Comparison of ENCODE assay signal across 12 mouse cellular contexts in genomic region chr12:89331474-89332263, GRCm38 (mm10).
A peak's percentile ranks its signal among the peaks of the same experiment; 100 is the strongest.
DNase-seq lines count a peak whose midpoint lies in the region; ATAC-seq and TF ChIP-seq lines count a peak whose summit lies in the region.
"Had no signal": no experiment of that assay in that cellular context is flagged by ENCODE, and none has a peak within 500 bp of the region (broad histone marks: within the 10 kb centered on the region; RNA-seq: fewer than 3 reads in every experiment).

No protein-coding gene starts in this region.

- intact Hi-C loops in left cerebral cortex, adult 2 months (cut with DNase I): loop anchor here (1.0 kb wide), 1 partner anchor 46 kb away; no protein-coding TSS in a partner anchor
- intact Hi-C loops in left cerebral cortex, postnatal 4 days (cut with DNase I): no loop called here

- H3K9me3 ChIP-seq in forebrain, postnatal 0 days (ENCODE audit: low read length): no peaks in the 10 kb centered on the region
- no peaks in the 10 kb centered on the region; the same call in 1 of the 2 replicates for H3K9me3 ChIP-seq in liver, embryonic 11.5 days (ENCODE audit: control insufficient read depth, low read length)
- H3K9me3 ChIP-seq: embryonic facial prominence, embryonic 13.5 days had no signal

- no peak overlapping the region for H3K4me3 ChIP-seq in left cerebral cortex, adult 2 months
- H3K4me3 ChIP-seq in forebrain, postnatal 0 days (ENCODE audit: low read depth, low read length): no peak overlapping the region
- no peak overlapping the region for H3K4me3 ChIP-seq in liver, embryonic 11.5 days (ENCODE audit: low read depth, low read length)
- H3K4me3 ChIP-seq: embryonic facial prominence, embryonic 13.5 days had no signal

- H3K4me2 ChIP-seq in forebrain, postnatal 0 days (ENCODE audit: low read depth): no peak overlapping the region
- no peak overlapping the region for H3K4me2 ChIP-seq in liver, embryonic 11.5 days
- H3K4me2 ChIP-seq: embryonic facial prominence, embryonic 13.5 days had no signal

- H3K27me3 ChIP-seq in forebrain, postnatal 0 days (ENCODE audit: insufficient read depth, low read length): no peaks in the 10 kb centered on the region
- no peaks in the 10 kb centered on the region for H3K27me3 ChIP-seq in liver, embryonic 11.5 days (replicated peaks; ENCODE audit: control insufficient read depth, insufficient read depth, low read length)
- H3K27me3 ChIP-seq: embryonic facial prominence, embryonic 13.5 days; Patski had no signal

- peak; percentile 93 for ATAC-seq in forebrain, postnatal 0 days
- no peak for ATAC-seq in erythroblast, adult 5-6 weeks (replicated peaks; ENCODE audit: low FRiP score, poor library complexity, severe bottlenecking)
- ATAC-seq in liver, embryonic 11.5 days (replicated peaks; ENCODE audit: low FRiP score): no peak
- ATAC-seq: hindbrain, embryonic 16.5 days; Patski had no signal

- DNase-seq in left cerebral cortex, adult 2 months (ENCODE audit: extremely low spot score in 1 of 2, low spot score in 2 of 2): peak in 1 of 2 experiments; percentile 23
- no peak for DNase-seq in left cerebral cortex, postnatal 4 days
- DNase-seq in ZHBTc4 (ENCODE audit: low read depth, low spot score): peak; percentile 26
- DNase-seq in forebrain, postnatal 0 days: peak; percentile 83
- peak; percentile 13 for DNase-seq in right cerebral cortex, postnatal 14 days
- no peak for DNase-seq in liver, embryonic 11.5 days (ENCODE audit: low spot score)
- DNase-seq: heart, adult 11 months; lung, postnatal 10 days had no signal

- no peaks in the 10 kb centered on the region for H3K4me1 ChIP-seq in forebrain, postnatal 0 days (ENCODE audit: insufficient read depth)
- H3K4me1 ChIP-seq in liver, embryonic 11.5 days (replicated peaks; ENCODE audit: control insufficient read depth, insufficient read depth, low read length): no peaks in the 10 kb centered on the region
- H3K4me1 ChIP-seq: embryonic facial prominence, embryonic 13.5 days had no signal

- TF ChIP-seq CTCF in left cerebral cortex, adult 2 months (IDR thresholded peaks at IDR 0.05): peak; percentile 64
- peak; percentile 72 for TF ChIP-seq CTCF in forebrain, postnatal 0 days (IDR thresholded peaks at IDR 0.05; ENCODE audit: low read depth)

- peak overlapping the region; percentile 67; the same call in 1 of the 2 replicates for H3K27ac ChIP-seq in left cerebral cortex, adult 2 months
- peak overlapping the region; percentile 42 for H3K27ac ChIP-seq in forebrain, postnatal 0 days (ENCODE audit: low read depth, low read length)
- H3K27ac ChIP-seq in liver, embryonic 11.5 days (ENCODE audit: low read depth, low read length): no peak overlapping the region
- H3K27ac ChIP-seq: embryonic facial prominence, embryonic 13.5 days had no signal

- no peaks in the 10 kb centered on the region for H3K36me3 ChIP-seq in forebrain, postnatal 0 days (ENCODE audit: insufficient read depth)
- H3K36me3 ChIP-seq in liver, embryonic 11.5 days (ENCODE audit: control insufficient read depth, insufficient read depth, low read length): no peaks in the 10 kb centered on the region
- H3K36me3 ChIP-seq: embryonic facial prominence, embryonic 13.5 days had no signal

- 71% methylated on average over 3 of the region's 3 CpGs for WGBS in forebrain, postnatal 0 days
- 83% methylated on average over 3 of the region's 3 CpGs for WGBS in liver, embryonic 11.5 days

- H3K9ac ChIP-seq in forebrain, postnatal 0 days: no peak overlapping the region
- no peak overlapping the region for H3K9ac ChIP-seq in liver, embryonic 11.5 days (ENCODE audit: low read depth, low read length)
- H3K9ac ChIP-seq: embryonic facial prominence, embryonic 13.5 days had no signal

Comparison
In these comparisons a context has a peak if more than half of its experiments do, and no peak if none do; other contexts are left out.
1. DNase-seq: peak in ZHBTc4 (single experiment), forebrain, postnatal 0 days (single experiment) and right cerebral cortex, postnatal 14 days (single experiment); none in left cerebral cortex, postnatal 4 days (single experiment) and liver, embryonic 11.5 days (single experiment).